Mouse (Mus musculus) retina, postnatal 1 day (tissue): ENCODE measurements around the gene Cd99l2.
"Not testable (repeated sequence)": the region's sequence is repeated elsewhere in the genome, so short reads cannot be mapped to it uniquely, and the experiment has no call there.

Source experiments
- DNase-seq: peaks from one replicate; pipeline ENCODE4 v3.0.0-alpha.2; 2012

The Cd99l2 gene

DNA sequence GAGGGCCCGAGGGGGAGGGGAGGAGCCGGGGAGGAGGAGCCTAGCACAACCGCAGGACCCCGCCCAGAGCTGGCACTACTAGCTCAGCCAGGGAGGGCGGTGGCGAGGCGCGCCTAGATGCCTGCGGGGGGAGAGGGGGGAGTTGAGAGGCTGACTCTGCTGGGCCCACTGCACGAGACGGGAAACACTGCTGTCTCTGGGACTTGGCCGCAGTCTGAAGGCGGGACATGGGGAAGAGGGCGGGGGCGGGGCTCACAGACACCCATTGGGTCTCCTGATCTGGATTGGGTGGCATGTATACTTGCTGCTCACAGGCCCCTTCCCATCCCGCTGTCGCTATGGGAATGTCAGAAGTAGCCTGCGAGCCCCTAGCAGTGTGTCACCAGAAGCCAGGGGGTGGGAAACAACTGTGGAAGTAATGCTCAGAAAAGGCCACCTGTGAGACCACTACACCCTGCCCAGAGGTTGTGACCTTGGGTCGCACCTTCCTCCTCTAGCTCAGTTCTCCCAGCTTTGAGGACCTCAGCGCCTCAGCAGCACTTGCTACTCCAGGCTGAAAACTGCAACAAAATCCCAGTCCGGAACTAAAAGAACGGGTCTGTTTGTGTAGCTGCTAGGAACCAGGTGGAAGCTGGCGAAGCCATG is at the start of gene Cd99l2:
Gene Cd99l2 (minus strand): TSS at position 216 of the 645 bp plus-strand sequence.
- DNase-seq: peak; percentile 93

- no peak for DNase-seq
These were observed 48.3 kb upstream of the Cd99l2 start for GRCm38 (mm10) chrX:71540821-71541510.

DNA sequence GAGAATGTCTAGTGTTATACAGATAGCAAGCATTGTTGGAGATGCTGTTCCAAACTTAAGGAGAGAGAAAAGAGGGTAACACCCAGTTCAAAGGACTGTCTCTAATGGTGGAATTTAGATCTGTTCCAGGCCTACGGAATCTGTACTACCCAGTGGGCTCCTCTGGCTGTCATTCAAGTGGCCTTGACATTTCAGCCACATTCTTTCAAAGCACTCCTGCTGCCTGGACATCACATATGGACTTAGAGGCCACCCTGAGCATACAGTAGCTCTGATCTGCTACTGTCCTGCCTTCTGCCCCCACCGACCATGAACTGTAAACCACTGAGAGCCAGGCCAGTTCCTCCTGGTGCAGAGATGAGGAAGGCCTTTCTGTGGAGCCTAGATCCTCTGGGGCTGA is 45.1 kb upstream of the Cd99l2 start:
- DNase-seq: no peak

- DNase-seq: no peak
These were observed 41.5 kb upstream of the Cd99l2 start for GRCm38 (mm10) chrX:71534102-71534501.

GRCm38 (mm10) chrX:71532635-71533034 is 40.0 kb upstream of the Cd99l2 start:
- no peak for DNase-seq

GRCm38 (mm10) chrX:71528646-71529045 is 36.0 kb upstream of the Cd99l2 start:
- DNase-seq: peak; percentile 82

- DNase-seq: peak; percentile 16
These were observed 35.5 kb upstream of the Cd99l2 start for GRCm38 (mm10) chrX:71528150-71528549.

GRCm38 (mm10) chrX:71527461-71527860 is 34.8 kb upstream of the Cd99l2 start:
- DNase-seq: no peak

GRCm38 (mm10) chrX:71525593-71526299 is 33.1 kb upstream of the Cd99l2 start:
- DNase-seq: no peak

DNA sequence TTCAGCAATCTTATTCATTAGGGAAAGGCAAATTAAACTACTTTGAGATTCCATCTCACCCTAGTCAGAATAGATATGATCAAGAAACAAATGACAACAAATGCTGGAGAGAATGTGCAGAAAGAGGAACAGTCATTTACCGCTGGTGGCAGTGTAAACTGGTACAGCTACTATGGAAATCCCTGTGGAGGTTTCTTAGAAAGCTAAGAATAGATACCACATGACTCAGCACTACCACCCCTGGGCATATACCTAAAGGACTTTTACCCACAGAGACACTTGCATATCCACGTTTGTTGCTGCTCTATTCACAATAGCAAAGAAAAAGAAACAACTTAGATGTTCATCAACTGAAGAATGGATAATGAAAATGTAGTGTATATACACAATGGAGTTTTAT is 31.7 kb upstream of the Cd99l2 start:
- no peak for DNase-seq

- DNase-seq: no peak
These were observed 30.2 kb upstream of the Cd99l2 start for GRCm38 (mm10) chrX:71522889-71523288.

- no peak for DNase-seq
These were observed 26.6 kb upstream of the Cd99l2 start for GRCm38 (mm10) chrX:71519252-71519651.

DNA sequence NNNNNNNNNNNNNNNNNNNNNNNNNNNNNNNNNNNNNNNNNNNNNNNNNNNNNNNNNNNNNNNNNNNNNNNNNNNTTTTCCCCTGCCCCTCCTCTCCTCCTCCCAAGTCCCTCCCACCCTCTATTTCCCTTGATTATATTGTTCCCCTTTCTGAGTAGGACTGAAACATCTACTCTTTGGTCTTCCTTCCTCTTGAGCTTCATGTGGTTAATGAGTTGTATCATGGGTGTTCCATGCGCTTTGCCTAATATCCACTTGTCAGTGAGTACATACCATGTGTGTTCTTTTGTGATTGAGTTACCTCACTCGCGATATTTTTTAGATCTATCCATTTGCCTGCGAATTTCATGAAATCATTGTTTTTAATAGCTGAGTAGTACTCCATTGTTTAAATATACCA is 13.9 kb upstream of the Cd99l2 start:
- not testable (repeated sequence) for DNase-seq

DNA sequence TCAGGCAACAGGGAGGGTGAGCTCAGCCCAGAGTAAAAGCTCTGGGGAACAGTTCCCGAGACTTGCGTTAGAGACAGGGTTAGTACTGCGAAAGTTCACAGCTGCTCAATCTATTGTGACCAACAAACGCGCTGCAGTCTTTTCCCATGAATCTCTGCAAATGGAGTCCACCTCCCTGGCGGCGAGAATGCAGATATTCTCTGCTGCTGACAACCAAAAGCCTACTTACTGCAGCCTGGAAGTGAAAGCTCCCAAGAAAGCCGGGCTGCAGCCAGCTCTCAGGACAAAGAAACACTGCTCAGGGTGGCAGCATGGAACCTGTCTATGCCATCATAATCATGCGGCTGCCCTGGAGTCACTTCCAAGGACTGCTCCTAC is 619 bp upstream of the Cd99l2 start:
- peak; percentile 63 for DNase-seq

GRCm38 (mm10) chrX:71491931-71492633 is 567 bp downstream of the Cd99l2 start:
- DNase-seq: no peak

DNA sequence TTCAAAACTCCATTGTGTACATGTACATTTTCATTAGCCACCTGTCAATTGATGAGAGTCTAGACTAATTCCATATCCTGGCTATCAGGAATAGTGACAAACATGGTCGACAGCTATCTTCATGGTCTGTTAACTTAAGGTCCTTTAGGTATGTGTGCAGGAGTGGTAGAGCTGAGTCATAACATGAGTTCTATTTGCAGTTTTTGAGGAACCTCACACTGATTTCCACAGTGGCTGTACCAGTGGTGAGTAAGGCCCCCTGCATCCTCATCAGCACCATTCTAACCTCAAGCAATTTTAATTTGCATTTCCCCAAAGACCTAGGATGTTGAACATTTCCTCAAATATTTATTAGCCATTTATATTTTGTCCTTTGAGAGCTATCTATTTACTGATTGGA is 3.3 kb downstream of the Cd99l2 start:
- no peak for DNase-seq

DNA sequence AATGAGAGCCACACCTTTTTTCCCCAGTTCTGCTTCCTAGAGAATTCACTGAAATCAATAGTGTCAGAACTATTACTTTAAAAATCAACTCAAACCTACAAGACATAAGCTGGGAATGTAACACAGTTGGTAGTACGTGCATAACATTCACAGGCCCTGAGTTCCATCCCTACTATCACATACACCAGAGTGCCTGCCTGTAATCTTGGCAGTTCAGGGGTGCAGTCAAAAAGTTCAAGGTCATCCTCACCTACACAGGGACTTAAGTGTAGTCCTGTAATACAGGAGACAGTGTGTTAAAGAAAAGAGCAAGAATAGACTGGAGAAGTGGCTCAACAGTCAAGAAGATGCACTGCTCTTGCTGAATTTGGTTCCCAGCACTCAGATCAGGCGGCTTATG is 10.4 kb downstream of the Cd99l2 start:
- DNase-seq: no peak

GRCm38 (mm10) chrX:71475992-71476391 is 16.7 kb downstream of the Cd99l2 start:
- no peak for DNase-seq

DNA sequence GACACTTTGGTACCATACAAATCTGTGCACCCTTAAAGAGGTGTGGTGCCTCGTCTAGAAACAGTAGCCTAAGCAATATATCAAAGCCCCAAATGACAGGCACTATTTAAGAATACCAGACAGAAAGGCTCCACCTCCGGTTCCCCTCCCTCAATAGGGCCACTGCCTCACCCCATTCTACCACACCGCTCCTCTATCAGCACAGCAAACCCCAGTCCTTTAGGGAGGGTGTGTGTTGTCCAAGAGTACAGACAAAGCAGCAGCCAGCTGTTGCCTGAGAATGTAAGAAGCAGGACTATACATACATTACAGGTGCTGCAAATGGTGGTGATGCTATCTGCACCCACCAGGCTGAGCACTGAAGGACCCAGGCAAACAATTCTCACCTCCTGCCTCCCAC is 17.2 kb downstream of the Cd99l2 start:
- no peak for DNase-seq

DNA sequence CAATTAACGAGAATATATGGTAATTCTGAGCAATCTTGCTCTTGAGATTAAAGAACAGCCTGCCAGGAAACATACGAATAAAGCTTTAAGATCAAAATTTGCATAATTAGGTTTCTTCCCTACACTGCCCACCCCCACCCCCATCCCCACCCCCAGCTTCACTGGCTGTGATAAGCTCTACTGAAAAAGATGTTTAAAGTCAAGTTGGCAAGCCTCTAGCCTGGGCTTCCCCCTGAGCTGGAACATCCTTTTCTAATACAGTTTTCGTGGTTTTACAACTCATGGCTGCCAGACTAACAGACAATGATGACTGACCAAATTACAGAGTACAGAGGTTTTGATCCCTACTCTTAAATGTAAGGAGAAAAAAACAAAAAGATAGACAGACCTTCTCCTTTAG is 17.6 kb downstream of the Cd99l2 start:
- DNase-seq: no peak

DNA sequence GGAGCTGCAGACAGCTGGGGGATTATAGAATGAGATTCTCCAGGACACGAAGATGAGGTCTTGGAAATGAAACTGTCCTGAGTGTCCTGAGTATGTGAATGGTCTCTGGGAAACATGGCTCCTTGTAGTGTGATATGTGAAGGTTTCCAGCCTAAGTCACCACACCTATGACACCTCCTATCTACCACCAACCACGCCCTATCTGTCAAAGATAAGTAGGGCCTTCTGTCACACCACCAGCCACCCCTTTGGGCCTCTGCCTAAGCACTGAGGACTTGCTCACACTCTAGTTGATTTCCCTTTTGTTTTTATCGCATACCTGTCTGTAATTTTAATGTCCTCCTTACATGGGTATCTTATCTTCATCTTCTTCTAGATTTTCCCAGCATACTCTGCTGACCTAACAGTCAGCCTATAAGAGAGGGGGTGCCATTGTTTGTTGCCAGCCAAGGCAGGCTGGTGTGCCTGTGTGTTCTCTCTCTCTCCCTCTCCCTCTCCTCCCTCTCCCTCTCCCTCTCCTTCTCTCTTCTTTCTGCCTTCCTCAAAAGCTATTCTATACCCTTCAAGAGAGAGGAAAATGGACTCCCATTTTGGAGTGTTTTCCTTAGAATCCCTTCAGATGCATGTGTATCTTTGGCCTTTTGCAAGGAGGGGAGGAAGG is 18.2 kb downstream of the Cd99l2 start:
- no peak for DNase-seq

GRCm38 (mm10) chrX:71468639-71469295 is 23.9 kb downstream of the Cd99l2 start:
- DNase-seq: no peak
